Mouse (Mus musculus) megakaryocyte, embryonic 14.5 days (primary cell): ENCODE measurements around the gene Zranb3.

Source experiments
- FLI1 ChIP-seq: IDR thresholded peaks from 2 replicates; pipeline ENCODE4 v1.6.1; 2012; ENCODE audit warnings: low read length, inconsistent platforms, mixed read lengths
- GATA1 ChIP-seq: IDR thresholded peaks from 3 replicates; pipeline ENCODE4 v1.6.1; 2012; ENCODE audit warnings: mixed read lengths, low read length, inconsistent platforms, borderline replicate concordance

GRCm38 (mm10) chr1:127915802-127916201 is 187.0 kb downstream of the Zranb3 start:
- TF ChIP-seq GATA1 (no peak), FLI1 (no peak)
